Mouse (Mus musculus) Patski (cell line): ENCODE results near the gene 4930522L14Rik. TPM values are rescaled to one million over a fixed set of nuclear protein-coding genes. Genes with fewer than 3 reads are reported as not detected.
A peak's percentile ranks its signal among the peaks of the same experiment; 100 is the strongest.
"Not testable (repeated sequence)": the region's sequence is repeated elsewhere in the genome, so short reads cannot be mapped to it uniquely, and the experiment has no call there.

Experiments
- ATAC-seq: fragments of 100-300 bp; one replicate; pipeline ENCODE4 v1.8.0; 2021
- CTCF ChIA-PET: fragments of 350-600 bp; sonication (Branson Sonifier 250); formaldehyde crosslinking; loops from one replicate; lab custom pipeline; 2022; ENCODE audit warnings: inconsistent platforms; lab: Charles Lee
- POLR2A ChIA-PET: fragments of 350-600 bp; sonication (Branson Sonifier 250); formaldehyde crosslinking; loops from one replicate; lab custom pipeline; 2022; ENCODE audit warnings: antibody characterized with exemption, inconsistent platforms; lab: Charles Lee
- DNase-seq: peaks from one replicate; pipeline ENCODE4 v3.0.0-alpha.2; 2011; ENCODE audit warnings: low read depth, low spot score
- H3K27me3 ChIP-seq: fragments of 371-371 bp; one replicate; pipeline ENCODE4 v1.5.1; 2021
- in situ Hi-C: fragments of 300-500 bp; cut with MboI; formaldehyde crosslinking; loops from 3 replicates; pipeline ENCODE4 v1.11.1; 2018; ENCODE audit warnings: low pct_unique_long_range_greater_than_20kb, mixed read lengths
- polyA plus RNA-seq: library from polyadenylated mRNA; unstranded; gene quantifications from one replicate; pipeline ENCODE4 v1.2.3, GENCODE M21; 2021

4930522L14Rik gene
- 8.3 TPM for polyA plus RNA-seq

DNA sequence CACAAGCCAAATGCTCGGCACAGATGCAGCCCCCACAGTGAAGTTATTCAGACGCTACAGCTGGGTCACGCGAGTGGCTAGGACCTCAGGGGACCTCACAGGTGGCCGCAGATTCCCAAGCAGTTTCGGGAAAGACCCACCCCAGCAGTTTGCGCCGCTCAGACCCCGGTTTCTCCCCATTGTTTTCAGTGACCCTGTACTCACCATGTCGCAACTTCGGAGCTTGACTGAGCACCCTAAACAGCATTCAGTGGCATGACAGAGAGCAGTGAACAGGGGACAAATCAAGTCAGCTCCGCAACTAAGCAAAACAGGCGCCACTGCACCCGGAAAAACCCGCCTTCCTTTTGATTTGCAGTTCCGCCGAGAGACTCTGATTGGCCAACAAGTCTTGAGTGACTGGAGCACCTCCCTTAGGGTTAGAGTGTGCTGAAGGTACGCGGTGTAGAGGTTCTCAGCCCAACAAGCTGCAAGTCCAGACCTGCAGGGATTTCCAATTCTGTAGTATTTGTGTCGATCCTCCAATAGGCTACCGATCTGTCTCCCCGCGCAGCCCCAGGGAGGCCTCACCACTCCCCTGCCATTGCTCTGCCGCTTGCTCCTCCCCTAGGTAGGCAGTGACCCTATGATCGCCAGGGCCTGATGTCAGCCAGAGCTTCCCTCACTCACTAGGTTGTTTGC is at the start of gene 4930522L14Rik:
TSS of gene 4930522L14Rik (minus strand) at position 496 of the 681 bp plus-strand sequence.
- POLR2A ChIA-PET, CTCF ChIA-PET: not testable (repeated sequence)
- peak; percentile 100 for ATAC-seq

DNA sequence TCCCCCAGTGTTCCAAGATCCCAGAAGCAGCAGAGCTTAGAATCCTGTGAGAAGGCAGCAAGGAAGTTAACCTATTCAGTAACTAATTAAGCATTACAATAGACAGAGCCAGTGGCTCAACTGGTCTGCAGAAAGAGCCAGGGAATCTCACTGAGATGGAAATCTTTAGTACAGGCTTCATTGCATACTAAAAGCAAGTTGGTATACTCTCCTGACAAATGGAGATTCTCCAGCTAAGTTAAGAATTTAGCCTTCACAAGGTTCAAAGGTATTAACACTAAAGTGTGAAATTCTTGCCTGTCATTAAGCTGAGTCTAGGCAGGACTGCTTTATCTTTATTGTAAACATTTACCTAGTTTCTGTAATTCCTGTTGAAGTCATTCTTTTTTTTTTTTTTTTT is 49.8 kb upstream of the 4930522L14Rik start:
- H3K27me3 ChIP-seq, POLR2A ChIA-PET, CTCF ChIA-PET, DNase-seq, ATAC-seq: not testable (repeated sequence)
- in situ Hi-C loops = loop anchor here (5.0 kb wide), 1 partner anchor 44 kb away; no protein-coding TSS in a partner anchor

More for the DNA sequence above, at the start of gene 4930522L14Rik:
- peak; percentile 19 for DNase-seq
- in situ Hi-C loops, H3K27me3 ChIP-seq: not testable (repeated sequence)

DNA sequence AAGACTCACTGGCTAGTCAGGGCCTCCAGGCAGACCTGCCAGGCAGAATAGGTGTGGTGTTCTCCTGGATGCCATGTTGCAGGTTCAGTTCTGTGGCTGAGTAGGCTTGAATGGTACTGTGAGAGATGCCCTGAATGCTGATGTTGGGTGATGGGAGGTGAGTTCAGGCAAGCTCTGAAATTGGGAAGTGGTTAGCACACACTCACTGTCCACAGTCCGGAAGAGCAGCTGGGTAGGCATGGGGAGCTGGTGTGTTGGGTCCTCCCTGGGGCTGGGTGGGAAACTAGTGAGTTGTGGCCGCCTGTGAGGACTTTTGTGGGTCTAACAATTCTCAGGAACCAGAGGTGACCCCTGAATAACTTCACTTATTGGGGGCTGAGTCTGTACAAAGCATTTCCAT is 48.3 kb upstream of the 4930522L14Rik start:
- POLR2A ChIA-PET, ATAC-seq, H3K27me3 ChIP-seq, CTCF ChIA-PET, DNase-seq: not testable (repeated sequence)
- in situ Hi-C loops = loop anchor here (5.0 kb wide), 1 partner anchor 43 kb away; no protein-coding TSS in a partner anchor

DNA sequence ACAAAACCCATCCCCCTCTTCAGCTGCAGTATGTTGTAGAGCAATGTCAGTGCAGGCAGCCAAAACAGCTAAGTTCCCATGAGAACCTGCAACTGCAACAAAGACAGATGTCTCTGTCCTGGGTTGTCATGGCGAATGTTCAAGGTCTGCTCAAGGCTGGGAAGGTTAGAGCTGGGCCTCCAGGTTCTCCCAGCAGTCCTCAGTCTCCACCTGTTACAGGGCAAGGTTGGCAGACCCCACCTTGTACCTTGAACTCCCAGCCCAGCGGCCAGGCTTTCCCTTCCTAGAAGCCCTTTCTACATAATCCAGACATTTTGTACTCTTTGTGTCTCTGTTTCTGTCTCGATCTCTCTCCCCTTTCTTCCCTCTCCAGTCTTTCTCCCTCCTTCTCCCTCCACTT is 45.3 kb upstream of the 4930522L14Rik start:
- in situ Hi-C loops, POLR2A ChIA-PET, ATAC-seq, DNase-seq, H3K27me3 ChIP-seq, CTCF ChIA-PET: not testable (repeated sequence)

DNA sequence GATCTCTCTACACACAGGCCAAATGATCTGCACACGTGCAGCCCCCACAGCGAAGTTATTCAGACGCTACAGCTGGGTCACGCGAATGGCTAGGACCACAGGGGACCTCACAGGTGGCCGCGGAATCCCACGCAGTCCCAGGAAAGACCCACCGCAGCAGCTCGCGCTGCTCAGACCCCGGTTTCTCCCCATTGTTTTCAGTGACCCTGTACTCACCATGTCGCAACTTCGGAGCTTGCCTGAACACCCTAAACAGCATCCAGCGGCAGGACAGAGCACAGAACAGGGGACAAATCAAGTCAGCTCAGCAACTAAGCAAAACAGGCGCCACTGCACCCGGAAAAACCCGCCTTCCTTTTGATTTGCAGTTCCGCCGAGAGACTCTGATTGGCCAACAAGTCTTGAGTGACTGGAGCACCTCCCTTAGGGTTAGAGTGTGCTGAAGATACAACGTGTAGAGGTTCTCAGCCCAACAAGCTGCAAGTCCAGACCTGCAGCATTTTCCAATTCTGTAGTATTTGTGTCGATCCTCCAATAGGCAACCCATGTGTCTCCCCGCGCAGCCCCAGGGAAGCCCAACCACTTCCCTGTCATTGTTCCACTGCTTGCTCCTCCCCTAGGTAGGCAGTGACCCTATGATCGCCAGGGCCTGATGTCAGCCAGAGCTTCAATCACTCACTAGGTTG is 44.4 kb upstream of the 4930522L14Rik start:
- POLR2A ChIA-PET = interaction anchor here (0.6 kb wide), 1 partner anchor 105 kb away, joined by 3 read pairs; the partner anchor contains the start of gene 5430403G16Rik
- DNase-seq = peak; percentile 13
- CTCF ChIA-PET, in situ Hi-C loops, H3K27me3 ChIP-seq: not testable (repeated sequence)
- ATAC-seq = peak; percentile 99

DNA sequence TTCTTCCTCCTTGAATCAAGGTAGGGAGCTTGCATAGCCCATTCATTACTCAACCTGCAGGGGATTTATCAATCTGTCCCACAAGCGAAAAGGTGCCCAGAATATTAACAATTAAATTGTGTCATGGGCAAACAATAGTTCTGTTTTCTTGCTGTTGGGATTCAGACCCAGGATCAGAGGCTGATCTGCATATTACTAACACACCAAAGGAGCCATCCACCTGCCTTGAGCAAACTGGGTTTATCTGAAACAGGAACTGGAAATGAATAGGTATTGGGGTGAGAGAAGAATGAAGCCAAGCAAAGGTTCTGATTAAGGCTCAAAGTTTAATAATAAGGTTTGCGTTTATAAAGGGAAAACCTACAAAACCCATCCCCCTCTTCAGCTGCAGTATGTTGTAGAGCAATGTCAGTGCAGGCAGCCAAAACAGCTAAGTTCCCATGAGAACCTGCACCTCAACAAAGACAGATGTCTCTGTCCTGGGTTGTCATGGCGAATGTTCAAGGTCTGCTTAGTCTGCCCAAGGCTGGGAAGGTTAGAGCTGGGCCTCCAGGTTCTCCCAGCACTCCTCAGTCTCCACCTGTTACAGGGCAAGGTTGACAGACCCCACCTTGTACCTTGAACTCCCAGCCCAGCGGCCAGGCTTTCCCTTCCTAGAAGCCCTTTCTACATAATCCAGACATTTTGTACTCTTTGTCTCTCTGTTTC is 541 bp upstream of the 4930522L14Rik start:
- in situ Hi-C loops, CTCF ChIA-PET, POLR2A ChIA-PET, H3K27me3 ChIP-seq, DNase-seq: not testable (repeated sequence)
- peak; percentile 20 for ATAC-seq

DNA sequence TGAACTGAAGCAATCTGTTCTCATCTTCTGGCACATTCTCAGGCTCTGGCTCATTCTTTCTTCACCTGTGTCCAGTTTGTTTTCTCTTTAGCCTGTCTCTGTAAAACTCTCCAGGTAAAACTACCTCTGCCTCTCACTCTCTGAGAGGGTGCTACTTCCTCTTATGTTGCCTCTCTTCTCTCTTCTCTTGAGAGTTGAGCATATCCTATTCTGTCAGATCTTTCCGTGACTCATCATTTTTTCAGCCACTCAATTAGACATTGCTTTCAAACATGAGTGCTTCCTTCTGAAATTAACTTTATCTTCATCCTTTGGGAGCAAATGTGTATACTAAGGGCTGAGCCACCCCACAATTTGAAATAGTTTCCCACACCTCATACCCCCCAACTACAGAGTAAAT is 6.6 kb downstream of the 4930522L14Rik start:
- in situ Hi-C loops, CTCF ChIA-PET: not testable (repeated sequence)

DNA sequence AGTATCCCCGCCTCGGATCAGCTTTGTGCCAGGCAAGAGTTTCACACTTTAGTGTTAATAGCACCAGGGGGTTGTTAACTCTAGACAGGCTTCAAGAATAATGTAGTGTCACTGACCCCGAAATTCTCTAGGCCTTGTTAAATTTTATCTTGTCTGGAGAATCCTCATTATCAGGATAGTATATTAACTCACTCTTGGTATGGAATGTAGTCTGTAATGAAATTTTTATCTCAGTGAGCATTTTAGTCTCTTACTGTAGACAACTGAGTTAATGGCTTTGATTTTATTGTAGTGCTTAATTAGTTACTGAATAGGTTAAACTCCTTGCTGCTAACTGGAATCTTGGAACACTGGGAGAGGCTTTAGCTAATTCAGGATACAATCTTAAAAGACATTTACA is 34.3 kb downstream of the 4930522L14Rik start:
- DNase-seq, ATAC-seq, POLR2A ChIA-PET, H3K27me3 ChIP-seq, in situ Hi-C loops: not testable (repeated sequence)
- CTCF ChIA-PET = interaction anchor here (1.0 kb wide), 1 partner anchor 11 kb away, joined by 3 read pairs; no protein-coding TSS in a partner anchor

More for the DNA sequence above, 6.6 kb downstream of the 4930522L14Rik start:
- POLR2A ChIA-PET, ATAC-seq, DNase-seq, H3K27me3 ChIP-seq: not testable (repeated sequence)

DNA sequence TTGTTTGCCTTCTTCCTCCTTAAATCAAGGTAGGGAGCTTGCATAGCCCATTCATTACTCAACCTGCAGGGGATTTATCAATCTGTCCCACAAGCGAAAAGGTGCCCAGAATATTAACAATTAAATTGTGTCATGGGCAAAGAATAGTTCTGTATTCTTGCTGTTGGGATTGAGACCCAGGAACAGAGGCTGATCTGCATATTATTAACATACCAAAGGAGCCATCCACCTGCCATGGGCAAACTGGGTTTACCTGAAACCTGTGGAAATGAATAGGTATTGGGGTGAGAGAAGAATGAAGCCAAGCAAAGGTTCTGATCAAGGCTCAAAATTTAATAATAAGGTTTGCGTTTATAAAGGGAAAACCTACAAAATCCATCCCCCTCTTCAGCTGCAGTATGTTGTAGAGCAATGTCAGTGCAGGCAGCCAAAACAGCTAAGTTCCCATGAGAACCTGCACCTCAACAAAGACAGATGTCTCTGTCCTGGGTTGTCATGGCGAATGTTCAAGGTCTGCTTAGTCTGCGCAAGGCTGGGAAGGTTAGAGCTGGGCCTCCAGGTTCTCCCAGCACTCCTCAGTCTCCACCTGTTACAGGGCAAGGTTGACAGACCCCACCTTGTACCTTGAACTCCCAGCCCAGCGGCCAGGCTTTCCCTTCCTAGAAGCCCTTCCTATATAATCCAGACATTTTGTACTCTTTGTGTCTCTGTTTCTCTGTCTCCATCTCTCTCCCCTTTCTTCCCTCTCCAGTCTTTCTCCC is 60.3 kb downstream of the 4930522L14Rik start:
- in situ Hi-C loops, ATAC-seq, DNase-seq, CTCF ChIA-PET, H3K27me3 ChIP-seq: not testable (repeated sequence)
- POLR2A ChIA-PET = interaction anchor here (1.2 kb wide), 1 partner anchor 105 kb away, joined by 3 read pairs; no protein-coding TSS in a partner anchor

DNA sequence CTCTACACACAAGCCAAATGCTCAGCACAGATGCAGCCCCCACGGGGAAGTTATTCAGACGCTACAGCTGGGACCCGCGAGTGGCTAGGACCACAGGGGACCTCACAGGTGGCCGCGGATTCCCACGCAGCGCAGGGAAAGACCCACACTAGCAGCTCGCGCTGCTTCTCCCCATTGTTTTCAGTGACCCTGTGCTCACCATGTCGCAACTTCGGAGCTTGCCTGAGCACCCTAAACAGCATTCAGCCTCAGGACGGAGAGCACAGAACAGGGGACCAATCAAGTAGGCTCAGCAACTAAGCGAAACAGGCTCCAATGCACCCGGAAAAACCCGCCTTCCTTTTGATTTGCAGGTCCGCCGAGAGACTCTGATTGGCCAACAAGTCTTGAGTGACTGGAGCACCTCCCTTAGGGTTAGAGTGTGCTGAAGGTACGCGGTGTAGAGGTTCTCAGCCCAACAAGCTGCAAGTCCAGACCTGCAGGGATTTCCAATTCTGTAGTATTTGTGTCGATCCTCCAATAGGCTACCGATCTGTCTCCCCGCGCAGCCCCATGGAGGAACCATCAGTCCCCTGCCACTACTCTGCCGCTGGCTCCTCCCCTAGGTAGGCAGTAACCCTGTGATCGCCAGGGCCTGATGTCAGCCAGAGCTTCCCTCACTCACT is 61.0 kb downstream of the 4930522L14Rik start, which contains the start of gene 5430403G16Rik:
TSS of gene 5430403G16Rik (minus strand) at position 505 of the 665 bp plus-strand sequence.
- CTCF ChIA-PET, in situ Hi-C loops, H3K27me3 ChIP-seq: not testable (repeated sequence)
- DNase-seq (peak; percentile 59), ATAC-seq (peak; percentile 100)
- POLR2A ChIA-PET = interaction anchor here (1.2 kb wide), 1 partner anchor 106 kb away, joined by 3 read pairs; no protein-coding TSS in a partner anchor

Other genes starting within 250 kb of the 4930522L14Rik start
- gene Crlf2, start 192.9 kb downstream of the 4930522L14Rik start, polyA plus RNA-seq = 29.7 TPM
- 4.1 TPM for gene 5430403G16Rik, start 60.8 kb downstream of the 4930522L14Rik start, polyA plus RNA-seq
- gene Gm15446, start 171.5 kb upstream of the 4930522L14Rik start, polyA plus RNA-seq = 8.8 TPM
- gene Zfp932, start 244.6 kb upstream of the 4930522L14Rik start, polyA plus RNA-seq = 9.0 TPM